Mouse (Mus musculus) adrenal gland (tissue): ENCODE results near the gene Gm14418.
"Not testable (repeated sequence)": the region's sequence is repeated elsewhere in the genome, so short reads cannot be mapped to it uniquely, and the experiment has no call there.

Experiments used
- intact Hi-C: fragments of 180-260 bp; cut with DNase I; formaldehyde crosslinking; loops from one replicate; pipeline ENCODE4 v1.15.1; 2025
- long read RNA-seq, 2 experiments: library from polyadenylated mRNA; unstranded; transcript quantifications; one replicate each; pipeline ENCODE4 v2.0.0; 2020; ENCODE audit warnings: borderline replicate concordance in 1 of 2; ENCODE audit not compliant: insufficient replicate concordance in 1 of 2

The Gm14418 gene
- long read RNA-seq, experiment 1, partial matches to known transcripts, result 1 of 3 reads
- long read RNA-seq, experiment 1, other reads (novel, unspliced or antisense), result 2 of 3 reads
- long read RNA-seq, experiment 2, partial matches to known transcripts, result 0 of 5 reads
- long read RNA-seq, experiment 2, other reads (novel, unspliced or antisense), result 4 of 5 reads

DNA sequence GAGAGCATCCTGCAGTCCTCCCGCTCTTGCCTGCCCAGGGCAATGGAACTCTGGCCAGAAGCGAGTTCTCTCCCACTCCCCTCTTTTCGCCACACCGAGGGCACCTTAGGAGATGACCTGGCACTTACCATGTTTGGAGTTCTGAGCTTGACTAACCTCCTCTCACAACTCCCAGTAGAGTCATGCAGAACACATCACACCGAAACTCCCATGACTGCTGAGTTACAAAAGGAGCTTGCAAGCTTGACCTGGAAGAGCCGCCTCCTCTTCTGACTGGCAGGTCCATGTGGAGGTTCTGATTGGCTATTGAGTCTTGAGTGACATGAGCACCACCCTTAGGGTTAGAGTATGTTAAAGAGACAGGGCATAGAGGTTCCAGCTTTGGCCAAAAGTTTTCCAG, at the start of gene Gm14418:
TSS of gene Gm14418 (minus strand) at position 225 of the 400 bp plus-strand sequence.
- intact Hi-C loops, result not testable (repeated sequence)
